Mouse (Mus musculus) CD4-positive, CD25-positive, alpha-beta regulatory T cell, adult 2 months (primary cell): ENCODE results near the gene Olfr654.

Experiments
- DNase-seq: peaks from one replicate; pipeline ENCODE4 v3.0.0-alpha.2; 2012; ENCODE audit warnings: low read depth, low spot score

Olfr654 gene

DNA sequence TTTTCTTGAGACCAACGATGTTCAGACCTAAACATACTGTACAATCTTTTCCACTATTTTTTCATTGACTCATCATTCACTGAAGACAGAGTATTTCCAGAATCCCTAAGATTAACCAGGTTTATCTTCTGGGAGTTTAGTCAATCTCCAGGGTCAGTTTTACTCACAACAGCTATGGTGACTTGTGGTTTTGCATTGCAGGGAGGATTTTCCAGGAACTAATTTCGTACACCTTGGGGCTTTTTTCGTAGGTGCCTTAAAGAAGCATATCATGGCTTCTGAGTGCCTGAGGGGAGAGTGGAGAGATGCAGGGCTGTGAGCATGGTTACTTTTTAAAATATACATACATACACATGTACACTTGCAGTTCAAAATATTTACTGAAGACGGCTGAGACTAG lies at the start of gene Olfr654:
Olfr654 (plus strand) TSS at position 301 of the 400 bp plus-strand sequence.
- no peak for DNase-seq

- no peak for DNase-seq
These were observed 37.0 kb upstream of the Olfr654 start, which contains the start of gene Olfr651 for GRCm38 (mm10) chr7:104549833-104550232. TSS of gene Olfr651 (plus strand) at chr7:104550133.

DNA sequence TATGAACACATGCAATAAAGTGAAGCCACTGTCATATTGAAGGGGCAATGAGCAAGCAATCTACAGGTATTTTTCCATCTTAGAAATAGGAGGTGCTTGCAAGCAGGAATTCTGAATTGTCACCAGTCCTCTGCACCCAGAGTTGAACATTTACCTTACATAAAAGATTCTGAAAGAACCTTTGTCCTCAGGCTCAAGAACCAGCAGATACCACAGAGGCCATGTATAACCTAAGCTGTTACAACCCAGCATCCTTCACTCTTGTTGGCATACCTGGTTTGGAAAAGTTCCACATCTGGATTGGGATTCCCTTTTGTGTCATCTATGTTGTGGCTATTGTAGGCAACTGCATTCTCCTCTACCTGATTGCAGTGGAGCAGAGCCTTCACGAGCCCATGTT lies 34.1 kb upstream of the Olfr654 start:
- DNase-seq: no peak

DNA sequence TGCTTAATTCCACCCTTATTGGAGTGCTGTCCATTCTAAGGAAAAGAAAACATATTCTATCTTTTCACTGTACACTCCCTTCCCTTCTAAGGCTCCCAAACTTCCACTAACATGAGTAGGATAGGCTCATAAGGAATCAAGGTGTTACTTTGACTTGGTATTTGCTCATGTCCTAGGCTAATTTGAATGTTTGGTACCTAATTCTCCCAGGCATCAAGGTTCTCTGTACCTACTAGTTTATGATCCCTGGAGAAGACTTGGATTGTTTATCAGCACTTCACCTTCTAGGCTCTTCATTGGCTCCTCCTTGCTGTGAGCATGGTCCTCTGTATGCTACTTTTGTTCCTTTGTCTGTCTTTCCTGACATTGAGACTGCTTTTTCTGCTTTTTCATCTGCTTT lies 26.2 kb upstream of the Olfr654 start, which contains the start of gene Olfr652:
Olfr652 (plus strand) TSS at position 301 of the 400 bp plus-strand sequence.
- no peak for DNase-seq

- no peak for DNase-seq
These were observed 9.8 kb upstream of the Olfr654 start, which contains the start of gene Olfr653 for GRCm38 (mm10) chr7:104577014-104577413. TSS of gene Olfr653 (plus strand) at chr7:104577314.

DNA sequence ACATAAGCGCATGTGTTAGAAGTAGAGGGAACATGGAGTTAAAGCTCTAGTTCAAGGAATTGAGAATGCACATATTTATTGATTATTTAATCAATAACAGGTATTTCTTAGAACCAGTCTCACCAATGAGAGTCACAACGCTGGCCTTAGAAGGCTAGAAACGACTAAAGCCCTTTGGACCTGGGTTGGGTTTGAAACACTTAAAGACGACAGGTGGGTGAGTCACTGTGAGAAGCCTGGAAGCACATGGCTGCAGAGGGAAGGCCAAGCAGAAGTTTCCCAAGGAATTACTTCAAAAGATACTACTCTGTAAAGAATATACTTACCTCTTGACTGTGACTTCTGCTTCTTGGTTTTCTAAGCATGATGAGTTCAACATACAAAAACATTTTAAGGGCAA lies 6.0 kb upstream of the Olfr654 start:
- DNase-seq: no peak

DNA sequence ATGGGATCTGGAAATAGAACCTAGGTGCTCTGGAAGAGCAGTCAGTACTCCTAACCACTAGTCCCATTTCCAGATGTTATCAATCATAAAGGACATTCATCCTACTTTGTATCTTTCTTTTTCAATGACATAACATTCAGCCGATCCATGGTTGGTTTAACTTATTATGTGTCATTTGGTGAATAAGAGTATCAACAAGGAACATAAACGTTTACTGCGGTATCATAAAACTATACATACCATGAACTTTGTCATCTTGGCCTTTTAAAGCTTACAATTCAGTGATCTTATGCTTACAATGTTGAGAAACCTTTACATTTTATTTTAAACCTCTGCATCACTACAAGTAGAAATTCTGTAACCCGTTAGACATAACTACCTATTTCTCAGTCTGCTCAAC lies 5.4 kb upstream of the Olfr654 start:
- no peak for DNase-seq

DNA sequence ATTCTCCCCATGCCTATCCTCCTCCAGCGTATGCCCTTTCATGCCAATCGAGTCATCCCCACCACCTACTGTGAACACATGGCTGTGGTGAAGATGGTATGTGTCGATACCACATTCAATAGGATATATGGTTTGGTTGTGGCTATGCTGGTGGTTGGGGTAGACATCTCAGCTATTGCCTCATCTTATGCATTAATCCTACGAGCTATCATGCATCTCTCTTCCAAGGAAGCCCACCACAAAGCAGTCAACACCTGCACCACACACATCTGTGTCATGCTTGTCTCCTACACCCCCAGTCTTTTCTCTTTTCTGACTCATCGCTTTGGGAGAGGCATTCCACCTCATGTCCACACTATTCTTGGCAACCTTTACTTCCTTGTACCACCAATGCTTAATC lies 1.4 kb downstream of the Olfr654 start:
- DNase-seq: no peak

DNA sequence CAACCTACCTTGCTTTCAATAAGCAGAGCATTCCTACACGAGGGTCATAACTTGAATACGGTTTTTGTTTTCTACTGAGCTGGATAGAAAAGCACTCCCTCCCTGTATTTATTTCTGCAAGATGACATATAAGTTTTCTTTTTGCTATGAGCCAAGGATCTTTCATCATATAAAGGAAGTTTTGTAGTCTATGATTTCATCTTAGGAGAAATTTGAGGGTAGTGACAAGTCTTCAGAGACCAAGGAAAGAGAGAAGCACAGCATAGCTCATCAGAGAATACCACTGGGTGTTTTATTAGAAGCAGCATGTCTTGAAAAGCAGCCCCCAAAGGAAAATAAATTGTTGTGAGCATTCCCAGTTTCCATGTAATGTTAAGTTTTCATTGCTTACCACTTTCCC lies 14.9 kb downstream of the Olfr654 start, which contains the start of gene Olfr655:
Olfr655 (minus strand) TSS at position 101 of the 400 bp plus-strand sequence.
- no peak for DNase-seq

DNA sequence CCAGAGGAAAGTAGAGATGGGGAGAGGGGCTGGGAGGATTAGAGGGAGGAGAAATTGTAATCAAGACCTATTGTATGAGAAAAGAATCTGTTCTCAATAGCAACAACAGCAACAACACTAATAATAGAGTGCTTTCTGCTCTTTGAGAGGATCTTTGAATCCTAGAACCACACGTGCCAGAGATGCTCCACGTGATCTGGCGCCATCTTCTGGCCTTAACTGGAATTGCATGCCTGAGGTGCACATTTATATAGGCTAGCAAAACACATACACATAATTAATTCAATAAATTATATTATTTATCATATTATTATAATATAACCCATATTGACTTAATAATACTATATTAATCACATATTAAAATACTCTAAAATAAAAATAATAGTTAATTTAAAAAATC lies 16.3 kb downstream of the Olfr654 start:
- DNase-seq: peak; percentile 84

DNA sequence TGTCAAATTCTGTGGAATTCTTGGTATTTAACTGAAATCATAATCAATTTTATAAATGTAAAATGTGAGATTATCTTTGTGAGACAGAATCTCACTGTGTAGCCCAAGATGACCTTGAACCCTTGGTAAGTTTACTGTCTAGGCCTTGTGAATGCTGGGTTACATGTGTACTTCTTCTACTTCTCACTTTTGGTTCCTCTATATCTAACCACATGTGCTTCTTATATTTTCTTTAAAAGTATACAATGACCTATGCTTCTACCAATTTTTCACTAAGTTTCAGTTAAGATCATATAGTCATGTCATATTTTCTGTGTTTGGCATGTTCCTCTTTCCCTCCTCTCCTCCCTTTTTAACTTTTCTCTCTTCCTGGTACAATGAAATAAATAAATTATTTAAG lies 17.9 kb downstream of the Olfr654 start:
- DNase-seq: no peak

GRCm38 (mm10) chr7:104613655-104614054 lies 26.8 kb downstream of the Olfr654 start, which contains the start of gene Olfr656:
TSS of gene Olfr656 (plus strand) at chr7:104613955.
- DNase-seq: no peak

DNA sequence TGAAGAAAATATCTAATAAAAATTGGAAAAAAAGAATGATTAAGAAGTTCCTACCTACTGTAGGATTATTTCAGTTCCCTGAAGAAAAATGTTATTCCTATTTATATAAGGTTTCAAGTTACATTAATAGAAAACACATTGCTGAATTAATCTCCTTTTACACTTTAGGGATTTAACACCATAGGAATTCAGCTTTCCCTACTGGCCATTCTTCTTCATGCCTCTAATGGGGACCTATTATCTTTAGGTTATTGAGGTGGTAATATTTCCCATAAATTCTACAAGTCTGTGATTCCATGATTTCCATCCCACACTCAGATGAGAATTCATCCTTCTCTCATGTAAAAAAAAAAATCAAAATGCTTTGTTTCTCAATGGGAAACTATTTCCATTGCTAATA lies 37.7 kb downstream of the Olfr654 start, which contains the start of gene Olfr657:
Olfr657 (plus strand) TSS at position 301 of the 400 bp plus-strand sequence.
- no peak for DNase-seq
